Mouse (Mus musculus) heart, postnatal 25 days (tissue): ENCODE data around the gene Fam219b. TPM values are rescaled to one million over a fixed set of nuclear protein-coding genes. Genes with fewer than 3 reads are reported as not detected.

Experiments used
- DNase-seq: peaks from one replicate; pipeline ENCODE4 v3.0.0; 2022; ENCODE audit warnings: low spot score
- intact Hi-C: fragments of 180-260 bp; cut with DNase I; formaldehyde crosslinking; loops from one replicate; pipeline ENCODE4 v1.15.1; 2025
- total RNA-seq, 2 experiments: library from RNA; stranded (reverse); gene quantifications; 2 replicates each; pipeline ENCODE4 v1.2.3; 2021

Gene Fam219b
- total RNA-seq, 2 experiments from 2014 or later: 6.7 to 9.3 TPM

DNA sequence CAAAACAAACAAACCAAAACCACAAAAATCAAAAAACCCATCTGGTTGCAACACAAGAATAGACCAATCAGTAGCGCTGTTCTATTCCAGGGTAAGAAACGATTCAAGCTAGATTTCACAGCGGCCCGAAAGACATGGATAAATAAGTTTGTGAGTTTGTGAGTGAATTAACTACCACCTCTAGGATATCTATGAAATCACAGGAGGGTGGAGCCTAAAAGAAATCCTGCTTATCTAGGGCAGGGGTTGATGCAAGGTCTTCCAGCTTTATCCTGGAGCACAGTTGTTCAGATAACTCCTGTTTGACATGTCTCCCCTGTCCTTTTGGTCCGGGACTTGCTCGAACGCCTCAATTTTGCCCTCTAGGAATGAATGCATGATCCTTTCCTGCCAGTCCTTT lies 22.9 kb downstream of the Fam219b start:
- no peak for DNase-seq
- intact Hi-C loops: no loop called here

DNA sequence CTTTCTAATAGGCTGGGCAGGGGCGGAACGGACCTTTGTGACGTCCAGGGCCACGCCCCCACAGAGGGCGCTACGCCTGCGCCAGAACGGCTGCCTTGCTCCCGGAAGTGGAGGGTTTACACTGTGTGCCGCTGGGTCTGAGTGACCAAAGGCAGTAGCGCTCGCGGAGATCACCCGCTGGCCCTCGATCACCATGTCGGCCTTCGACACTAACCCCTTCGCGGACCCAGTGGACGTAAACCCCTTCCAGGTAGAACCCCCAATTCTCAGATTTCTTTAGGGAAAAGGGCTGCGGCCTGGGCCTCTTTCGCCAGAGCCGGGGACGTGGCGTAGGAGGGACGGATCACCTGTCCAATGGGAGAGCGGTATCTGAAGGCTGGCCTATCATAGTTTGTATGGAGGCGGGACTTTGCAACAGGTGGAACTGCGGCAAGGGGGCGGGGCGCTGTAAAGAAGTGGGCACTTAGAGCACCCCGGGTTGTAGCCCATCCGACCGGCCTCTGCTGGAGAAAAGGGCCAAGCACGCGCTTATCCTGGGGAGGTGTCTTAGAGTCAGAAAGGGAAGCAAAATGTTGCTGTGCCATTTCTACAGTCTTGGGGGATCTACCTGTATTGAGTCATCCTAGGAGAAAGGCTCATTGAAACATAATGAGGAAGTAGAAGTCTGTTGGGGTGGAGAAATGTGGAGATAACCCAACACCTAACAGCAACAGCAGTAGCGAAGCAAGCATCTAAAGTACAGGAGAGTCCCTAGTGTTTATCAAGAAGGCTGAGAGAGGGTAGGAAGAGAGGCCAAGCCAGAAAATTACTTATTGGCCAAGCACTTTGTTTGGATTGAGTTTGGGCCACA lies 23.8 kb downstream of the Fam219b start, which contains the start of gene Scamp2:
Gene Scamp2, plus strand, starts transcription at position 83 of the 850 bp plus-strand sequence.
- intact Hi-C loops: no loop called here

DNA sequence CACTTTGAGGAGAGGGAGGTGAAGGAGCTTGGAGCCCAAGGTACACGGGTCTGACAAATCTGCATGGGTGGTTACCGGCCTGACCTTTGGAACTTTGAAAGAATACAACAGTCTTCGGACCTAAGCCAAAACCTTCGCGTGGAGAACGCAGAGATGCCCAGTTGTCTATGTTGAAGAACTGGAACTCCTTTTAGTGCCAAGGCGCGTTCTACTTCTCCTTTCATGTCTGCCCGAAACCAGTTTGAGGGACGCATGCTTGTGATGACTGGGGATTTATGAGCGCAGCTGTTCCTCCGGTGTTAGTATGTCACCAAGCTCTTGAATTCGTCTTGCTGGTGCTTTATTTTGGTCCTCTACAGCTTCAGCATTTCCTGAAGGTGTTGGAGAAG lies 24.4 kb downstream of the Fam219b start:
- no peak for DNase-seq
- intact Hi-C loops: no loop called here

More for the DNA sequence above, 23.8 kb downstream of the Fam219b start, which contains the start of gene Scamp2:
- peak; percentile 89 for DNase-seq

DNA sequence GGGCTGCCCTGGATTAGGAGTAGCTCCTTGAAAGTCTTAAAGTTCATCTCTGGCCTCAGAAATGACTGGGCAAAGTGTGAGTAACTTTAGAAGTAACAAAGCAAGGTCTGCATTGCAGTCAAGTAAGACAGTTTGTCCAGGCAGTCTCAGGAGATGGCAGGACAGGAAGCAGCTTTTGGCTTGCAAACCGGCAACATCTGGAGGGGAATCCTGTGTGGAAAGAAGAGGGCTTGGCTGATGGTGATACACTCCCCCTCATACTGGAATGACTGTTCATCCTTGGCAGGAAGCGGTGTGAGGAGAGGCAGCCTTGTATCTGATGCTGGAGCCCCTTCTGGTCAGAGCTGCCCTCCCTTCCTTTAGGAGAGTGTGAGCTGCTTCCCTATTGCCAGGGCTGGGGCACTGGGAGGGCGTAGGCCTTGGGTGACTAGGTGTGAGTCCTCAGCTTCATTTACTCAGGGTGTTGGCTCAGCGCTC lies 25.6 kb downstream of the Fam219b start:
- DNase-seq: peak; percentile 42
- intact Hi-C loops: no loop called here

DNA sequence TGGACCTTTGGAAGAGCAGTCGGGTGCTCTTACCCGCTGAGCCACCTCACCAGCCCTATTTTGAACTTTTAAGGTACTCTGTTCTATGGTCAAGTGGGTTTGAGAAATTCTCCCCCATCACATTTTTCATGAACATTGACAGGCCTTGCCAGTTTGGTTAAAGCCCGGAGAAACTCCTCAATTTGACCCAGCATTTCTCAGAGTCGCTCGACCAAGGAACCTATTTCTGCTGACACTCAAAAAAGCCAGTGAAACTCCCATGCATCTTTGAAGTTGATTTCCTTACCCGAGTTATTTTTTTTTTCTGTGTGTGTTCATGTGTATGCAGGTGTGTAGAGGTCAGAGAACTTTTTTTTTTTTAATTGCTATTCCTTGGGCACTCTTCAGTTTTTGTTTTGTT lies 27.3 kb downstream of the Fam219b start:
- intact Hi-C loops: no loop called here
- DNase-seq: no peak

DNA sequence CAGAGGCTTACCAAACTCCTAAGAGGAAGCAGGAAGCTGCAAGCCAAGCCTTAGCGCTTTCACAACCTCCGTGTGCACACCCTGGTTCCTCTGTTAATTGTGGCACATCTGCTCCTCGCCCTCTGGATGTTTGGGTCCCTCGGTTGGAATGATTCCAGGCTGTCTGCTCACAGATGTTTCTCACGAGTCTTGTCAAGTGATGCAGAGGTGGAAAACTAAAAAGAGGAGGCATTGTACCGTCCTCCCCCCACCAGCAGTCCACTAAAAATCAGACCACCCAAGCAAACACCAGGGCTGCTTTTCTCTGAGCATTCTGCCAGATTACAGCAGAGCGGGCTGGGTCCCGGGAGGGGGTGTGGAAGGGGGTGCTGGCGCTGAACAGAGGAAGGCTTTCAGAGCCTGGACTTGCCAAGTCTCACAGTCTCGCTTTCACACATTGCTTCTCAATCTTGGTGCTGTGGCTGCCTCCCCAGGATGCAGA lies 28.5 kb downstream of the Fam219b start:
- peak; percentile 51 for DNase-seq
- intact Hi-C loops: no loop called here

DNA sequence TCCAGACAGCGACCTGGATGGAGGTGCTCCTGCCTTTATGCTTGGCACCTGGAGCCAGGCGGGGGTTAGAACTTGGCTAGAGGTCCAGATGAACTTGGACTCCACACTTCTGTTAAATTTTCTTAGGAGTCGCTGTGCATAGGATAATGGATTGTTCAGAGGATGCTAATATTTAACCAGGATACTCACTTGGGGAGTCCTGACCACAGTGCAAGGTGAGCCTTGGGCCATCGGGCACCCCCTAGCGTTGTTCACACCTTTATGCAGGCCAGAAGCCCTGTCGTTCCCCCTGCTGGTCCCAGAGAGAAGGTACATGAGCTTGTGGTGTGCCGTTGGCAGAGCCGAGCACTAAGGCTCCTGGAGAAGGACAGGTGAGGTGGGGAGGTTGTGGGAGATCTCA lies 29.5 kb downstream of the Fam219b start:
- intact Hi-C loops: no loop called here
- DNase-seq: no peak

DNA sequence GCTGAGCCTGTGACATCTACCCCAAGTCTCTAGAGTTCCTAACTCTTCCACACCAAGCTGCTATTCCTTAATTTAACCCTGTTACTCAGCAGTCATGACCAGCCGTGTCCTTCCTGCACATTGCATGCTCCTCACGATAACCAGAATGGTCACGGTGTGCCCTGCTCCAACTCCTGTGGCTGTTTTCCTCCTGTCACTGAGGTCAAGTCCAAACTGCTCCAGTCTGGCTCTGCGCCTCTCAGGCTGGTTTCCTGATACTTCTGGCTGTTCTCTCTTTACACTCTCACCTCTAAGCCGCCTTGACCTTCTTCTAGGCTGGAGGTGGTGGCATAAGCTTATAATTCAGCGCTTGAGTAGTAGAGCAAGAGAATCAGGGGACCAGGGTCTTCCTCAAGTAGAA lies 31.2 kb downstream of the Fam219b start:
- intact Hi-C loops: no loop called here
- no peak for DNase-seq

DNA sequence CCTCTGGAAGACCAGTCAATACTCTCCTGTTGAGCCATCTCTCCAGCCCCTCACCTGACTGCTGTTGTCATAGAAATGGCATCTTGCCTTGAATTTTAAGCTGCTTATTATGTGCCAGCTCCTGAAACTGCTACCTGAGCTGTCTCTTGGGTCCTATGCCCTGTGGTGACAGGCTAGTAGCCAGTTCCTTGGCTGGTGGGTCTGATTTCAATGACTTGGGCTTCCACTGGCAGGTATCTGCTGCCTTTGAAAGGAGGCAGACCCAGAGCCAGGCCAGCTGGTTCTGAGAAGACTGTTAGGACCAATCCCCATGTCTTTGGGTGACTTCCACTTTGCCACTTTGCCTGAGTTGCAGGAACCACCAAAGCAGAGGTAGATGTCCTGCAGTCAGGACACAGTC lies 37.1 kb downstream of the Fam219b start:
- DNase-seq: no peak
- intact Hi-C loops: no loop called here

DNA sequence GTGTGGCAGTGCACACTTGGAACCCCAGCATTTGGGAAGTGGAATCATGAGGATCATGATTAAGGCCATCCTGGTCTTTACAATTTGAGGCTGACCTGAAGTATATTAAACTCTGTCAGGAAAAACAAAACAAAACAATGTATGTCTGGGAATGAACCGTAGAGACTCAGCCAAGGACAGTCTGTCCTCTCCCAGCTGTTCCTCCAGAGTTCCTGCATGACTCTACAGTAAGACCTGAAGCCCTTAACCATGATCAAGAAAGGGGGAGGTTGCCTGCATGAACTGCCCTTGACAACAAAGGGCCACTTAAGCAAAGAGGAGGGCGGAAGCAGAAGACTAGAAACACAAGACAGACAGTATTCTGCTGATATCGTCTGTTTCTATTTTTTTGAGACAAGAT lies 38.2 kb downstream of the Fam219b start:
- intact Hi-C loops: no loop called here

DNA sequence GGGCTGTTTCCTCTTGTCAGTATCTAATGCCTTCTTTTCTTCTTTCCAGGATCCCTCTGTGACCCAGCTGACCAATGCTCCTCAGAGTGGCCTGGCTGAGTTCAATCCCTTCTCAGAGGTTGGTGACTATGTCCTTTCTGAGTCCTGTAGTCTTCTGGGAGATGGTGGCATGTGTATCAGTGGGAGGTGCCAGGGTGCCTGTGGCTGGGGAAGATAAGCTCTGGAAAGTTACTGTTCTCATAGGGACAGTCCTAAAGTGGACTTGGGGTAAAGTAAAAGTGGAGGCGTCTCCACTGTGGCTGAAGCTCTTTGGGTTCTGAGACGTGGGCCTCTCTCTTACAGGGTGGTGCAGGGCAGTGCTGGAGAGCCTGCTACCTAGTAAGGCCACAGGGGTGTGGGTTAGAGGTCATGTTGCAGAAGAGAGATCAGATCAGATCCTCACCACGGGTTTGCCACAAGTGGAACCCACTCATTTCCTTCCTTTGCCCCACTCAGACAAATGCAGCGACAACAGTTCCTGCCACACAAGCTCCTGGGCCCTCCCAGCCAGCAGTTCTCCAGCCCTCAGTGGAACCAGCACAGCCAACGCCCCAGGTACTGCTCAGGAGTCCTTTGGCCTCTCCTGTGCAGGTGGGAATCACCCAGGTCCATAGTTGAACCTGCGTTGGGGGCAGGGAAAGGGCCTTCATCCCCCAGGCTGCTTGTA lies 40.0 kb downstream of the Fam219b start:
- intact Hi-C loops: no loop called here
- no peak for DNase-seq

More for the DNA sequence above, 38.2 kb downstream of the Fam219b start:
- DNase-seq: no peak

DNA sequence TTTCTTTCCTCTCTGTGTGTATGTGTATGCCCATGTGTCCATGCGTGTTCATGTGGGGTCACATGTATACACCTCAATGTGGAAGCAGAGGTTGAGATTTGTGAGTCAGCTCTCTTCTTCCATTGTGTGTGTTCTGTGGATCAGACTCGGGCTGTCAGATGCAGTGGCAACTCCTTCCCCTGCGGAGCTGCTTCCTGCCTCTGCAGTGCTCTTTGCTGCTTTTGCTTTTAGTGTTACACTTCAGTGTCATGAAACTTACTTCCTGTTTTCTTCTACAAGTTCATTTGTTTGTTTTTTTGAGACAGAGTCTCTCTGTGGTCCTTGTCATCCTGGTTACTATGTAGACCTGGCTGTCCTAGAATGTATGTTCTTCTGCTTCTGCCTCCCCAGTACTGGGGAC lies 47.7 kb downstream of the Fam219b start:
- DNase-seq: no peak
- intact Hi-C loops: loop anchor here (5.0 kb wide), 1 partner anchor 43 kb away; no protein-coding TSS in a partner anchor

DNA sequence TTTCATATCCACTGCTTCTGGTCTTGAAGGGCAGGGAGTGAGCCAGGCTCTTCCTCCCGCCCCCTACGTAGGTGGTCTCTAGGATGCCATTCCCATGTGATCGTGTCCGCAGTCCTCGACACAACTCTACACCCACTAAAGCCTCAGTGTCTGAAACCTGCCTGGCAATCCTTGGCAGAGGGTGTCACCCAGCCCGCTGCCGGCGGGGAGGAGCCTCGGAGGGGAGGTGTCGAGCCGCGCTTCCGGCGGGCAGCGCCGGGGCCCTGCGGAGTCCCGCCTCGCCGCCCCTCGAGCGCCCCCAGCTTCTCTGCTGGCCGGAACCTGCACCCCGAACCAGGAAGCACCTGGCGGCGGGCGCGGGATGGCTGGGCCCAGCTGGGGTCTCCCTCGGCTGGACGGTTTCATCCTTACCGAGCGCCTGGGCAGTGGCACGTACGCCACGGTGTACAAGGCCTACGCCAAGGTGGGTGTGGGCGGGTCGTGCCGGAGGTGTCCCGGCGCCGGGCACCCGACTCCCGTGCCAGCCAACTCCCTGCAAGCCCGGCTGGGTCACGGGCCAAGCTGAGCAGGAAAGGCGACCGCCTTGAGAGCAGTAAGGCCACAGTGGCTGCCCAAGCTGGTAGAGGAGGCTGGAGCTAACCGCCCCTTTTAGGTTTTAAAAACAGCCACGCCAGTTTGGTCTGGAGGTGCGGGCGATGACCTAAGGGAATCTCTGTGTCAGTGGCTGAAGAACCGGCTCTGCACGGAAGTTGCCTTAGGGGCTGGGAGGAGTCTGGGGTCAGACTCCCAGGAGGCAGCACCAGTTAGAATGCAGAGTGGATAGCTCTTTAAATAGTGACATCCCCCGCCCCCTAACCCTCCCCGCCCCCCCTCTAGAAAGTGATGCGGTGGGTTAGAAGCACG lies 52.1 kb downstream of the Fam219b start, which contains the start of gene Ulk3:
Gene Ulk3, plus strand, starts transcription at position 229 of the 903 bp plus-strand sequence.
- peak; percentile 73 for DNase-seq
- intact Hi-C loops: loop anchor here (5.0 kb wide), 1 partner anchor 47 kb away; no protein-coding TSS in a partner anchor

DNA sequence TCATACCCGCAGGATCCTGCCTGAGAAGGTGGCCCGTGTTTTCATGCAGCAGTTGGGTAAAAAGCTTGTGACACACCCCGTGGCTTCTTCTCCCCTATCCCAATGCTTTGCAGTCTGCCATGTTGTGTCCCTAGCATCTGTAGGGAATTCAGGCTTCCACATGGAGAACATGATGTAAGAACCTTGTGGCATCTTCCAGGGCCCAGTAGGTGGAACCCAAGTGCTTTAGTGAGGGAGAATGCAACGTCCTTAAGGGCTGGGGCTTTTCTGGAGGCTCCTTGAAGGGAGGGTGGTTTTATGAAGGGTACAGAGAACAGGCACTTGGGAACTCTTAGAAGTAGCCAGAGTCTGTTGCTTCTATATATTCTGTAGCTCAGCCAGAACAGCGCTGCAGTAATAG lies 53.4 kb downstream of the Fam219b start:
- no peak for DNase-seq

More for the DNA sequence above, 53.4 kb downstream of the Fam219b start:
- intact Hi-C loops: no loop called here

Other genes with a start within 250 kb of the Fam219b start
- 1 to 10 TPM; 7.8 to 8.7 TPM for gene Ppcdc, start 97.4 kb upstream of the Fam219b start, total RNA-seq
- gene Scamp5, start 69.5 kb upstream of the Fam219b start, total RNA-seq: 1 to 10 TPM; 4.9 to 5.1 TPM
- gene Rpp25, start 33.5 kb upstream of the Fam219b start, total RNA-seq: 1 to 10 TPM; 1.6 to 2.3 TPM
- 1,000 to 10,000 TPM; 2,545 to 2,748 TPM for gene Cox5a, start 16.3 kb upstream of the Fam219b start, total RNA-seq
- 100 to 1,000 TPM; 160 to 162 TPM for gene Mpi, start 15.2 kb downstream of the Fam219b start, total RNA-seq
- gene Scamp2, start 23.4 kb downstream of the Fam219b start, total RNA-seq: 10 to 100 TPM; 24.6 to 24.8 TPM
- gene Ulk3, start 51.9 kb downstream of the Fam219b start, total RNA-seq: 1 to 10 TPM; 6.8 to 8.9 TPM
- gene Cplx3, start 68.8 kb downstream of the Fam219b start, total RNA-seq: not detected
- not detected for gene Lman1l, start 83.2 kb downstream of the Fam219b start, total RNA-seq
- gene Csk, start 116.1 kb downstream of the Fam219b start, total RNA-seq: 10 to 100 TPM; 23.5 to 27.4 TPM
- not detected for gene Cyp1a2, start 146.2 kb downstream of the Fam219b start, total RNA-seq
- gene Cyp1a1, start 150.4 kb downstream of the Fam219b start, total RNA-seq: under 1 TPM in 1 of 2 experiments, not detected in 1; 0.08 TPM
- 1 to 10 TPM; 4.9 to 7.0 TPM for gene Edc3, start 171.0 kb downstream of the Fam219b start, total RNA-seq
- gene Clk3, start 228.3 kb downstream of the Fam219b start, total RNA-seq: 10 to 100 TPM; 27.6 to 29.2 TPM